Mouse (Mus musculus): ENCODE results near the gene Tead1. TPM values are rescaled to one million over a fixed set of nuclear protein-coding genes. Genes with fewer than 3 reads are reported as not detected.
A peak's percentile ranks its signal among the peaks of the same experiment; 100 is the strongest.

Tead1 gene
- polyA plus RNA-seq, 1 experiment, result 7.2 TPM

GRCm38 (mm10) chr7:112901710-112902109 lies 222.6 kb downstream of the Tead1 start:
- no peaks in the 10 kb centered on the region for H3K27me3 ChIP-seq (ENCODE audit: control insufficient read depth, insufficient read depth, low read length)
- no peak overlapping the region for H3K27ac ChIP-seq (ENCODE audit: insufficient read depth, low read length)
- DNase-seq, result no peak
- H3K4me3 ChIP-seq (replicated peaks; ENCODE audit: insufficient read depth, low read depth, low read length), result no peak overlapping the region
- 93% methylated on average over 7 of the region's 7 CpGs for WGBS
- TF ChIP-seq POLR2A (IDR thresholded peaks at IDR 0.05; ENCODE audit: borderline replicate concordance, insufficient read depth, low read length) (no peak), CTCF (IDR thresholded peaks at IDR 0.05; ENCODE audit: borderline replicate concordance, insufficient read depth, low read depth, low read length) (no peak)
- no peaks in the 10 kb centered on the region for H3K4me1 ChIP-seq (ENCODE audit: control insufficient read depth, insufficient read depth, low read length)

- no peak for TF ChIP-seq POLR2A (IDR thresholded peaks at IDR 0.05; ENCODE audit: borderline replicate concordance, insufficient read depth, low read length)
- no peak for TF ChIP-seq CTCF (IDR thresholded peaks at IDR 0.05; ENCODE audit: borderline replicate concordance, insufficient read depth, low read depth, low read length)
- H3K27ac ChIP-seq (ENCODE audit: insufficient read depth, low read length), result no peak overlapping the region
- H3K4me3 ChIP-seq (replicated peaks; ENCODE audit: insufficient read depth, low read depth, low read length), result no peak overlapping the region
- no peaks in the 10 kb centered on the region for H3K4me1 ChIP-seq (ENCODE audit: control insufficient read depth, insufficient read depth, low read length)
- DNase-seq, result no peak
- no peaks in the 10 kb centered on the region for H3K27me3 ChIP-seq (ENCODE audit: control insufficient read depth, insufficient read depth, low read length)
- 68% methylated on average over 5 of the region's 5 CpGs for WGBS
Observed at GRCm38 (mm10) chr7:112906848-112907247, 227.7 kb downstream of the Tead1 start.

- 78% methylated on average over 2 of the region's 2 CpGs for WGBS
- Histone ChIP-seq H3K27me3 (ENCODE audit: control insufficient read depth, insufficient read depth, low read length) (no peaks in the 10 kb centered on the region), H3K4me1 (ENCODE audit: control insufficient read depth, insufficient read depth, low read length) (no peaks in the 10 kb centered on the region), H3K27ac (ENCODE audit: insufficient read depth, low read length) (no peak overlapping the region), H3K4me3 (replicated peaks; ENCODE audit: insufficient read depth, low read depth, low read length) (no peak overlapping the region)
- no peak for DNase-seq
- TF ChIP-seq POLR2A (IDR thresholded peaks at IDR 0.05; ENCODE audit: borderline replicate concordance, insufficient read depth, low read length), result no peak
- no peak for TF ChIP-seq CTCF (IDR thresholded peaks at IDR 0.05; ENCODE audit: borderline replicate concordance, insufficient read depth, low read depth, low read length)
Observed at GRCm38 (mm10) chr7:112907468-112907867, 228.3 kb downstream of the Tead1 start.

GRCm38 (mm10) chr7:112909164-112909563 lies 230.0 kb downstream of the Tead1 start:
- Histone ChIP-seq H3K27ac (ENCODE audit: insufficient read depth, low read length) (no peak overlapping the region), H3K27me3 (ENCODE audit: control insufficient read depth, insufficient read depth, low read length) (no peaks in the 10 kb centered on the region), H3K4me3 (replicated peaks; ENCODE audit: insufficient read depth, low read depth, low read length) (no peak overlapping the region), H3K4me1 (ENCODE audit: control insufficient read depth, insufficient read depth, low read length) (no peaks in the 10 kb centered on the region)
- 89% methylated on average over 10 of the region's 10 CpGs for WGBS
- DNase-seq, result no peak
- TF ChIP-seq POLR2A (IDR thresholded peaks at IDR 0.05; ENCODE audit: borderline replicate concordance, insufficient read depth, low read length) (no peak), CTCF (IDR thresholded peaks at IDR 0.05; ENCODE audit: borderline replicate concordance, insufficient read depth, low read depth, low read length) (no peak)

- WGBS, result 87% methylated on average over 3 of the region's 3 CpGs
- H3K27me3 ChIP-seq (ENCODE audit: control insufficient read depth, insufficient read depth, low read length), result no peaks in the 10 kb centered on the region
- H3K27ac ChIP-seq (ENCODE audit: insufficient read depth, low read length), result no peak overlapping the region
- no peaks in the 10 kb centered on the region for H3K4me1 ChIP-seq (ENCODE audit: control insufficient read depth, insufficient read depth, low read length)
- no peak for DNase-seq
- TF ChIP-seq POLR2A (IDR thresholded peaks at IDR 0.05; ENCODE audit: borderline replicate concordance, insufficient read depth, low read length) (no peak), CTCF (IDR thresholded peaks at IDR 0.05; ENCODE audit: borderline replicate concordance, insufficient read depth, low read depth, low read length) (no peak)
- H3K4me3 ChIP-seq (replicated peaks; ENCODE audit: insufficient read depth, low read depth, low read length), result no peak overlapping the region
Observed at GRCm38 (mm10) chr7:112912969-112913368, 233.9 kb downstream of the Tead1 start.

- WGBS, result 84% methylated on average over 4 of the region's 4 CpGs
- no peak for TF ChIP-seq POLR2A (IDR thresholded peaks at IDR 0.05; ENCODE audit: borderline replicate concordance, insufficient read depth, low read length)
- H3K27me3 ChIP-seq (ENCODE audit: control insufficient read depth, insufficient read depth, low read length), result no peaks in the 10 kb centered on the region
- H3K27ac ChIP-seq (ENCODE audit: insufficient read depth, low read length), result no peak overlapping the region
- H3K4me3 ChIP-seq (replicated peaks; ENCODE audit: insufficient read depth, low read depth, low read length), result no peak overlapping the region
- DNase-seq, result no peak
- peaks cover 4% of the 10 kb centered on the region; the same call in 1 of the 2 replicates for H3K4me1 ChIP-seq (ENCODE audit: control insufficient read depth, insufficient read depth, low read length)
Observed at GRCm38 (mm10) chr7:112915571-112915970, 236.5 kb downstream of the Tead1 start.

- H3K4me1 ChIP-seq (ENCODE audit: control insufficient read depth, insufficient read depth, low read length), result peaks cover 4% of the 10 kb centered on the region; the same call in 1 of the 2 replicates
- no peak overlapping the region for H3K4me3 ChIP-seq (replicated peaks; ENCODE audit: insufficient read depth, low read depth, low read length)
- H3K27me3 ChIP-seq (ENCODE audit: control insufficient read depth, insufficient read depth, low read length), result no peaks in the 10 kb centered on the region
- no peak for DNase-seq
- 57% methylated on average over 10 of the region's 10 CpGs for WGBS
- H3K27ac ChIP-seq (ENCODE audit: insufficient read depth, low read length), result no peak overlapping the region
- TF ChIP-seq POLR2A (IDR thresholded peaks at IDR 0.05; ENCODE audit: borderline replicate concordance, insufficient read depth, low read length) (no peak), CTCF (IDR thresholded peaks at IDR 0.05; ENCODE audit: borderline replicate concordance, insufficient read depth, low read depth, low read length) (no peak)
Observed at GRCm38 (mm10) chr7:112917613-112918278, 238.6 kb downstream of the Tead1 start.

- H3K27me3 ChIP-seq (ENCODE audit: control insufficient read depth, insufficient read depth, low read length), result no peaks in the 10 kb centered on the region
- peak; percentile 74 to 76 for DNase-seq
- 11% methylated on average over 22 of the region's 22 CpGs for WGBS
- peaks cover 4% of the 10 kb centered on the region; the same call in 1 of the 2 replicates for H3K4me1 ChIP-seq (ENCODE audit: control insufficient read depth, insufficient read depth, low read length)
- peak overlapping the region; percentile 44 for H3K27ac ChIP-seq (ENCODE audit: insufficient read depth, low read length)
- no peak for TF ChIP-seq CTCF (IDR thresholded peaks at IDR 0.05; ENCODE audit: borderline replicate concordance, insufficient read depth, low read depth, low read length)
- TF ChIP-seq POLR2A (IDR thresholded peaks at IDR 0.05; ENCODE audit: borderline replicate concordance, insufficient read depth, low read length), result peak; percentile 34; the same call in 1 of the 2 replicates
- peak overlapping the region; percentile 66 for H3K4me3 ChIP-seq (replicated peaks; ENCODE audit: insufficient read depth, low read depth, low read length)
Observed at GRCm38 (mm10) chr7:112918279-112918991, 239.3 kb downstream of the Tead1 start.
